Mouse (Mus musculus): ENCODE results near the gene 4930558K02Rik.

- TF ChIP-seq CTCF (IDR thresholded peaks at IDR 0.05; ENCODE audit: extremely low read depth, insufficient read length, insufficient replicate concordance, low read depth, low read length) = no peak
- TF ChIP-seq POLR2A (IDR thresholded peaks at IDR 0.05; ENCODE audit: low read depth, low read length) = no peak
Observed at GRCm38 (mm10) chr1:161927976-161928375, 51.5 kb downstream of the 4930558K02Rik start.

Measured in small intestine, adult 2 months (tissue).